Mouse (Mus musculus) limb, embryonic 15.5 days (tissue): ENCODE measurements at regions not wholly inside any gene's neighbourhood (a gene's known extent, or its start where the extent isn't known, plus 50 kb on each side); places are given as distances from the start of the nearest gene placed in this dataset.
"Not testable (repeated sequence)": the region's sequence is repeated elsewhere in the genome, so short reads cannot be mapped to it uniquely, and the experiment has no call there.

Source experiments
- ATAC-seq: fragments of 200-750 bp; cut with Nextera tagmentation; 2 replicates; pipeline ENCODE4 v1.8.0; 2017; ENCODE audit warnings: low read depth, moderate TSS enrichment; ENCODE audit not compliant: insufficient number of reproducible peaks, low FRiP score, low TSS enrichment
- H3K27ac ChIP-seq: fragments of 300-500 bp; sonication (generic); 2 replicates; pipeline ENCODE4 v1.5.1; 2015; ENCODE audit warnings: moderate library complexity, mild to moderate bottlenecking, inconsistent platforms
- H3K27me3 ChIP-seq: fragments of 300-500 bp; sonication (generic); 2 replicates; pipeline ENCODE4 v1.6.1; 2015; ENCODE audit warnings: inconsistent platforms
- H3K36me3 ChIP-seq: fragments of 300-500 bp; sonication (generic); 2 replicates; pipeline ENCODE4 v1.6.1; 2015; ENCODE audit warnings: inconsistent platforms
- H3K4me1 ChIP-seq: fragments of 300-500 bp; sonication (generic); 2 replicates; pipeline ENCODE4 v1.6.1; 2015; ENCODE audit warnings: inconsistent platforms
- H3K4me2 ChIP-seq: fragments of 300-500 bp; sonication (generic); 2 replicates; pipeline ENCODE4 v1.6.1; 2015; ENCODE audit warnings: mild to moderate bottlenecking, inconsistent platforms
- H3K4me3 ChIP-seq: fragments of 300-500 bp; sonication (generic); 2 replicates; pipeline ENCODE4 v1.5.1; 2015; ENCODE audit warnings: mild to moderate bottlenecking, inconsistent platforms
- H3K9ac ChIP-seq: fragments of 300-500 bp; sonication (generic); 2 replicates; pipeline ENCODE4 v1.6.1; 2015; ENCODE audit warnings: inconsistent platforms
- H3K9me3 ChIP-seq: fragments of 300-500 bp; sonication (generic); 2 replicates; pipeline ENCODE4 v1.6.1; 2016; ENCODE audit warnings: inconsistent platforms
- WGBS: fragments of 180-500 bp; shearing (Covaris S2); methylation state at CpG from one replicate; pipeline ENCODE4 v1.1.7; 2015; 5-methylcytosine and 5-hydroxymethylcytosine counted together

DNA sequence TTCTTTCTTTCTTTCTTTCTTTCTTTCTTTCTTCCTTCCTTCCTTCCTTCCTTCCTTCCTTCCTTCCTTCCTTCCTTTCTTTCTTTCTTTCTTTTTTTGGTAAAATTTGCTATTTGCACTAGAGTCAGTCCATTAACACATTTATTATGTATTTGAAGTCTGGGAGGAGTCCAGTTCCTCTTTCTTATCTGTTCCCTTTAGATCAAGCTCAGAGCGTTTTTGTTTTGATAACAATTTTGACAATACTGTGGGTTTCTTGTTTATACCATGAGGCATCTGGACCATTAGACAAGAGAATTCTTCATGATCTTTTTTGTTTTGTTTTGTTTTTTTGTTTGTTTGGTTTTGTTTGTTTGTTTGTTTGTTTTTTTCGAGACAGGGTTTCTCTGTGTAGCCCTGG, 52.3 kb upstream of the Cttnbp2 start:
- H3K27me3 ChIP-seq, H3K4me3 ChIP-seq, H3K36me3 ChIP-seq, ATAC-seq, H3K9ac ChIP-seq, H3K9me3 ChIP-seq, H3K4me2 ChIP-seq, H3K4me1 ChIP-seq, H3K27ac ChIP-seq: not testable (repeated sequence)
- WGBS: 70% methylated on average over 2 of the region's 2 CpGs

DNA sequence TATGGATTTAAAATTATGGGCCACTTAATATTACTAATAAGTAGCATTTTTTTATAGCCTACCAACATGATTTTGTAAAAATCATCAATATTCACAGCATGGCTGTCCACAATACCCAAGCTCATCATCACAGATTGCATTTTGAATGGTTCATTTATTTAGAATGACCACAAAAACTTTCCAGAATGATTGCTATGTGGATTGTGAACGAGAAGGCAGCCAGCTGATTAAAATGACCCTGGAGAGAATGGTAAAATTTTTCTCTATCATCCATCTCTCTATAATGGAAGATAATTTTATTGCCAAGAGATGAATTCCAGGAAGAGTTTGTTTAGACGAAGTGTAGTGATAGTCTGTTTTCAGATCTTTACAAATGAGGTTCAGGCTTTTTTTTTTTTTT, 54.6 kb upstream of the Cttnbp2 start:
- no peaks in the 10 kb centered on the region for H3K9me3 ChIP-seq
- H3K27me3 ChIP-seq: no peaks in the 10 kb centered on the region
- ATAC-seq: no peak
- H3K4me3 ChIP-seq: no peak overlapping the region
- H3K9ac ChIP-seq: no peak overlapping the region
- 76% methylated on average over 2 of the region's 2 CpGs for WGBS
- no peak overlapping the region for H3K27ac ChIP-seq
- no peaks in the 10 kb centered on the region for H3K36me3 ChIP-seq
- no peak overlapping the region for H3K4me2 ChIP-seq
- no peaks in the 10 kb centered on the region for H3K4me1 ChIP-seq

DNA sequence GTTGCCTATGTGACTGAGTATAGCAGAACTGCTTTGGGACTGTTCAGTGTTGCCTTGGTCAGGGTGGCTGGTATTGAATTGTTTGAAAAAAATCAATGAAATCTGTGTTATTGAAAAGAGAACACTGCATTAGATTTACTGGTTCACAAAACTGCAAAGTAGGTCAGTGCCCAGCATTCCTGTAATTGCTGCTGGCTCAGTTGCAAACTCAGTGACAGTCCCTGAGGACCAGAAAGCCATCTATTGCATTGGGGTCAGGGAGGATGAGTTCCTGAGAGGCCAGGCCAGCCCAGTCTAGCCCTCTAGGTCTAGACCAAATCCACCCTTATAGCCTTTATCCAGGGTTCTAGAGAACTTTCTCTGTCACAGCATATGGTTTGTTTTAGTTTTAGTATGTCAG, 63.9 kb upstream of the Cttnbp2 start:
- ATAC-seq: no peak
- Histone ChIP-seq H3K27me3 (no peaks in the 10 kb centered on the region), H3K4me2 (no peak overlapping the region), H3K9me3 (no peaks in the 10 kb centered on the region), H3K27ac (no peak overlapping the region), H3K36me3 (no peaks in the 10 kb centered on the region), H3K9ac (no peak overlapping the region), H3K4me3 (no peak overlapping the region), H3K4me1 (no peaks in the 10 kb centered on the region)

DNA sequence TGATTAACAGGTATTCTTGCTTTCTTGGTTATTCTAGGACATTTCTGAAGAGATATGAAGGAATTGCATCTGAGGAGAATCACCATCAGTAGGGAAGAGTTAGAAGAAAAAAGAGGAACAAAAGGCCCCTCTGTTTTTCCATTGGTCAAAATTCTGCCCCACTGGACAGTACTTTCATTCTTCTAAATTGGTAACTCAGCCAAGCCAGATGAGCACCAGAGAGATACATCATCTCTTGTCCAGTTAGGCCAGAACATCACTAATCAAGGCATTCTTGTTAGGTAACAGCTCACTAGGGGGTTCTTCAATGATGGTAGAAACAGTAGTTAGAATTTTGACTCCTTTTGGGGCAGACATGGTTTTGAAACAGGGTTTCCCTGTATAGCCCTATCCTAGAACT, 74.8 kb upstream of the Cttnbp2 start:
- H3K27ac ChIP-seq: no peak overlapping the region
- H3K4me2 ChIP-seq: no peak overlapping the region
- no peaks in the 10 kb centered on the region for H3K9me3 ChIP-seq
- H3K9ac ChIP-seq: no peak overlapping the region
- H3K36me3 ChIP-seq: no peaks in the 10 kb centered on the region
- ATAC-seq: no peak
- H3K4me3 ChIP-seq: no peak overlapping the region
- no peaks in the 10 kb centered on the region for H3K4me1 ChIP-seq
- no peaks in the 10 kb centered on the region for H3K27me3 ChIP-seq

DNA sequence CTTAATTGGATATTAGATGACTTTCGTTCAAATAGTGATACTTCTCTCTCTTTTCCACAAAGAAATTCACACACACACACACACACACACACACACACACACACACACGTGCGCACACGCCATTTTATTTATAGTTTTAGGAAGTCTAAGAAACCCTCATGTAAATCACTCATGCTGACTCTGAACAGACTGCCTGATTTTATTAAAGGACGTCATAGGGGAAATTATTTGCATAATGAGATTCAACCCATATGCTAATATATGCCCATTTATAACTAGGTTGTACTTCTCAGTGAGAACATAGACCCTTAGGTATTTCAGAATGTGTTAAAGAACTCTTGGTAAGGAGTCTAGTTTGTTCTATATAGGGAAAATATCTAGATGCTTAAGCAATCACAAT, 82.0 kb upstream of the Cttnbp2 start:
- Histone ChIP-seq H3K27me3 (no peaks in the 10 kb centered on the region), H3K4me3 (no peak overlapping the region), H3K4me2 (no peak overlapping the region), H3K9ac (no peak overlapping the region), H3K36me3 (no peaks in the 10 kb centered on the region), H3K4me1 (peaks cover 4% of the 10 kb centered on the region; the same call in 1 of the 2 replicates), H3K9me3 (no peaks in the 10 kb centered on the region), H3K27ac (no peak overlapping the region)
- 85% methylated on average over 5 of the region's 5 CpGs for WGBS
- ATAC-seq: no peak

DNA sequence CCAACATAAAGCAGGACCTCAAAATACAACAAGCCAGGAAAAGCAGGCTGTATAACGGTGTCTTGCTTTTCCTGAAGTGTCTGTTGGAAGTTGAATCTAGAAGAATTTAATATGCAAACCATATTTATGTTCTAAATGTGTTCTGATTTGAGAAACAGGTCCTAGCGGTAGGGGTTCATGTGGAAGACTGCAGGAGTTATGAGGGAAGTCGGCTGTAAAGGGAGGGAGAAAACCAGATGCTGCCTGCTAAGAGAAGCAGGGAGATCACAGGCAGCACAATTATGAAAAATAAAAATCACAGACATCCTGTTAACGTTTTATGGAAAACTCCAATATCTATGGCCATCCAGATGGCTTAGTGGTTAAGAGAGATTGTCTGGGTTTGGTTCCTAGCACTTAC, 85.0 kb upstream of the Cttnbp2 start:
- Histone ChIP-seq H3K4me2 (no peak overlapping the region), H3K27ac (0 out of 2 replicates have a peak overlapping the region, but pooled peaks have one; percentile 38), H3K9ac (no peak overlapping the region), H3K27me3 (no peaks in the 10 kb centered on the region), H3K4me3 (no peak overlapping the region), H3K36me3 (no peaks in the 10 kb centered on the region), H3K4me1 (peaks cover 4% of the 10 kb centered on the region; the same call in 1 of the 2 replicates), H3K9me3 (no peaks in the 10 kb centered on the region)
- ATAC-seq: no peak
- 44% methylated on average over 4 of the region's 4 CpGs for WGBS

DNA sequence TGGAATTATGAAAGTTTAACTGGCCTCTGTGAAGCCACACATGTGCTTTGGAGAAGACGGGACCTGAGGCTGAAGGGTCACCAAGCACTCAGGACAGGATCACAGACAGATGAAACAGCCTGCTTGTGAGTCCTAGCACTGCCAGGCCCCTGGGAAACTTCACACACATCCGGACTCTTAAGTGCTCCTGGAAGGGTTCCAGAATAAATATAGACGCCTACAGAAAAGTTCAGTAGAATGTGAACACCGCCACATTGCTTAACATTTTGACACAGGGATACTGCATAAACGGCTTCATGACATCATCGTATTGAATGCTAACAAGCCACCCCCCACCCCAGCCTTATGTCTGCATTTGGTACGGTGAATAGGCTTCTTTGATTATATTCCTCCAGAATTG, 87.3 kb upstream of the Cttnbp2 start:
- Histone ChIP-seq H3K9me3 (no peaks in the 10 kb centered on the region), H3K4me3 (no peak overlapping the region), H3K4me2 (no peak overlapping the region), H3K27ac (no peak overlapping the region), H3K36me3 (no peaks in the 10 kb centered on the region), H3K27me3 (no peaks in the 10 kb centered on the region), H3K9ac (no peak overlapping the region), H3K4me1 (peaks cover 4% of the 10 kb centered on the region; the same call in 1 of the 2 replicates)
- 29% methylated on average over 7 of the region's 7 CpGs for whole genome bisulfite sequencing
- ATAC-seq: no peak

DNA sequence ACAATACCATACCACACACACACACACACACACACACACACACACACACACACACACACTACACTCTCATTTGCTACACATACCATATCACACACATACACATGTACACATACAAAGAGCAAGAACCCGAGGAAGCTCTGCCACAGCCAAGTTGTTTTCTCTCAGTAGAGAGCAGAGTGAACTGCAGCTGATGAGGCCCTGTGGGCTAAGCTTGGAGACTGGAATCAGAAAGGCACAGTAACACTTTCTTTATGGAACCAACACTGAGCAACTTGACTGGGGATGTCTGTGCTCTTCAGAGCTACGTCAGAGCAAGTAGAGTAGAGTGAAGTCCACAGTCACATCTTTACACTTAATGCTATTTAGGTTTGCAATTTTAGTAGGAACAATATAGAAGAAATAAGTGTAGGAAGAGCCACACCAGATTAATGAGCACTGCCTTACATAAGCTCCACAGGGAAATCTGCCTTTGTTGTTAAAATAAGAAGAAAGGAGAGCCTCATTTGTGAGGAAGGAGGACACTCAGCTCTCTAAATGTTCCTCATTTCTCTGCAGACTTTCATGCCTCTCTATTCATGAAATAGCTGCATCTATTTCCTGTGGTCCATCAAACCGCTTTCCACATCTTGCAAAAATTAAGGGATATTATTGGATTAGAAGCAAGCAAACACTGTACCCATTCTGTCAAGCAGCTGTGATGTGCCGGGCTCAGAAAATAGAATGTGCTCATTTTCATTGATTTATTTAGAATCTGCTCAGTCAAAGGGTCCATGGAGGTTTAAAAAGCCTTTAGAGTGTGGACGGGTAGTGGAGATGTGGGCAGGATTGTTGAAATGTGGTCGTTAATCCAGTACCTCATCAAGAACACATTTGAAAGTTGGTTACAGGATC, 107.0 kb upstream of the Cttnbp2 start:
- Histone ChIP-seq H3K27ac (no peak overlapping the region), H3K4me3 (no peak overlapping the region), H3K4me1 (no peaks in the 10 kb centered on the region), H3K4me2 (no peak overlapping the region), H3K9me3 (no peaks in the 10 kb centered on the region), H3K36me3 (no peaks in the 10 kb centered on the region), H3K27me3 (no peaks in the 10 kb centered on the region), H3K9ac (no peak overlapping the region)
- no peak for ATAC-seq
- 53% methylated on average over 6 of the region's 6 CpGs for WGBS

DNA sequence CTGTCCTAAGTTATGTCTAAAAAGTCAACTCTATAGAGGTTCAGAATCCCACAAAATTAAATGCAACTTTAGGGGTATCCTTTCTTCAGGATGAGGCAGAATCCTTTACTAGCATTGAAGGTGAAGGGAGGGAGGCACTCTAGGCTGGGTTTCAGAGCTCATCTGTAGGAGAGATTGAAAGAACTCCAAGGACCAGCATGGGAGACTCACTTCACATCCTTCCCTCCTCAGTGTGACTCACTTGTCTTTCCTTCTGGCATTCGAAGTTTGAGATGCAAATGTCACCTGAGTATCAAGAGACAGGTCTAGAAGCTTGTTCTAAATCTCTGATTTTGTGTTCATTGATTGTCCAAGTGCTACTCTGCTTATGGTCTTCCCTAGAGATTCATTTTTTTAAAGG, 113.9 kb upstream of the Cttnbp2 start:
- 56% methylated on average over 1 of the region's 1 CpGs for WGBS
- H3K4me1 ChIP-seq: no peaks in the 10 kb centered on the region
- H3K4me2 ChIP-seq: no peak overlapping the region
- no peak overlapping the region for H3K9ac ChIP-seq
- H3K36me3 ChIP-seq: no peaks in the 10 kb centered on the region
- H3K4me3 ChIP-seq: no peak overlapping the region
- ATAC-seq: no peak
- H3K27me3 ChIP-seq: no peaks in the 10 kb centered on the region
- no peak overlapping the region for H3K27ac ChIP-seq
- H3K9me3 ChIP-seq: no peaks in the 10 kb centered on the region

DNA sequence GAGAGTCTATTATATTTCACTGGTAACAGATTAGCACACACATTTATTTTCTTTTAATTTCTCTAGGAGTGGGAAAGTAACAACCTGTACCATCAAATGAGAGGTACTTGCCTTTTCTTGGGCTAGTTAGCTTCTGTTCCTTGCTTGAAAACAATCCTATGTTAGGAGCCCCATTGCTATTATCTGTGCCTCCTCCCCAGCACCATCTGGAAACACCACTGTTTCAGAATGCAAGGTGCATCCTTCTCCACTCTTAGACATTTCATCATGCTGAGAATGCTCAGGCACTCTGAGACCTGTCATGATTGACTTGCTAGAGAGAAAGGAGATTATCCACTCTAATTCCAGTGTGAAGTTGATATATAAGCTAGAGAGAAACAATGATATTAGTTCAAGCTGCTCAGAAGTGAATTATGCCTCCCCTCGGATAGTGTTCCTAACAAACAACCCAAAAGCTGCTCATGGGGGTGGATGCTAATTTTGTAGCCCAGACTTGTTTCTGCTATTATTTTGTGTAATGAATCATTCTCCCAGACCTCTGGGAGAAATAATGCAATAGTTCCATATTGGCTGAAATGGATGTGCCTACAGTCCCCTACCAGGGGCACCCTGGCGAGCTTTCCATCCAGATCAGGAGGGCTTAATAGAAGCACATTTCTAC, 119.0 kb upstream of the Cttnbp2 start:
- Histone ChIP-seq H3K27ac (no peak overlapping the region), H3K9me3 (no peaks in the 10 kb centered on the region), H3K9ac (no peak overlapping the region), H3K4me1 (no peaks in the 10 kb centered on the region), H3K4me3 (no peak overlapping the region), H3K27me3 (no peaks in the 10 kb centered on the region), H3K4me2 (no peak overlapping the region), H3K36me3 (no peaks in the 10 kb centered on the region)
- 80% methylated on average over 2 of the region's 2 CpGs for WGBS
- no peak for ATAC-seq

DNA sequence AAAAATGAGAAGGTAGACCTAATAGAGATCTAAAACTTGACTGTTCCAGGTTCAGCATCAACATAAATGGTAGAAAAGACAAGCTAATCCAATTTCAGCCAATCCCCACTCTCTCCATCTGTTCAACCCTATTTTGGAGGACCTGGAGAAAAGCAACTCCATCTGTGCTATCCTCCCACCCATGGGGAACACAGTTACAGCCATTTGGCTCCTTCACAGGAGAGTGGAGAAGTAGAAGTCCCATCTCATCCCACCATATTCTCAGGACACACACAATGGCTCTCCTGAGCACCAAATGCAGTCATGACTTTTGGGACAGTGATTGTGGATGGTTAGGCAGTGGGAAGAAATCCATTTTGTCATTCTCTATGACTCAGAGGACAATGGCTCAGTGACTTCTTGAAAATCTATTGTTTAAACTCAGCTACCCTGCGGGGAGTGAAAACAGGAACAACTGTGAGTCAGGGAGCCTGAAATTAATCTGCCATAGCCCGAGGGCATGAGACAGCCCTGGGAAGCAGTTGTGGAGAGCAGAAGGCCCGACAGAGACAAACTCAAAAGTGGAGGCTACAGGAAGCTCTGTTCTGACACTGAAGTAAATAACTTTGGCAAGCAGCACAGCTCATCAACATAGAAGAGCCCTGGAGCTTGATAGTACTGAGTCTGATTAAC, 125.2 kb upstream of the Cttnbp2 start:
- Histone ChIP-seq H3K4me2 (no peak overlapping the region), H3K4me1 (no peaks in the 10 kb centered on the region), H3K9me3 (no peaks in the 10 kb centered on the region), H3K9ac (no peak overlapping the region), H3K27ac (no peak overlapping the region), H3K4me3 (no peak overlapping the region), H3K36me3 (no peaks in the 10 kb centered on the region), H3K27me3 (no peaks in the 10 kb centered on the region)
- 48% methylated on average over 3 of the region's 3 CpGs for WGBS
- ATAC-seq: no peak

DNA sequence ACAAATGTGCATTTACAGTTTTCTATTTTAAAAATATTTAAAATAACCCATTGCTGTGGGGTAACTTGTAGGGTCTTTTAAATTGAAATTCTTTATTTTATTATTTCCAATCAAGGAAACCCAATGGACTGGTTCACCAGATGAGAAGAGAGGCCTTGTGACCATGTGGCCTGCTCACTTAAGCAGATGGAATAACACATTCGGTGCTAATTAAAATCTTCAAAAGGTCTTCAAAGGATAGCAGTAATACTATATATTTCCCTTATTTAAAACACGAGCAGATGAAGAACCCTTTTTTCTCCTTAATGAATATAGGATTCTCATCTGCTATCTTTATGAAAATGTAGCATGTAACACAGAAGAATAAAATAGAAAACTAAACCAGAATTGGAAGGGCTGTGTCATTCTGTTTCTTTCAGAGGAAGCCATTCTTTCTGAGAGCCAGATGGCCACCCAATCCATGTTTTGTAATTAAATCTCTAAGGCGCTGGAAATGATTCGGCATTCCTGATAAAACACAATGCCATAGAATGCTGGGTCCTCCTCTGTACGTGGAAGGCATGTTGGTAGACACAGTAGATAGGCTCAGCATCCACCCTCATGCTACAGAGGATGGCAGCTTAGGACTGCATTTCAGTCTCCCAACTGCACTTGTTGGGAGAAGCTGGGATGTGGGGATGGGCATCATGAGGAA, 134.4 kb upstream of the Cttnbp2 start:
- Histone ChIP-seq H3K4me3 (no peak overlapping the region), H3K4me1 (no peaks in the 10 kb centered on the region), H3K27me3 (no peaks in the 10 kb centered on the region), H3K36me3 (no peaks in the 10 kb centered on the region), H3K4me2 (no peak overlapping the region), H3K9me3 (no peaks in the 10 kb centered on the region), H3K9ac (no peak overlapping the region), H3K27ac (no peak overlapping the region)
- no peak for ATAC-seq
- 65% methylated on average over 5 of the region's 5 CpGs for WGBS
